Mouse (Mus musculus) limb, embryonic 10.5 days (tissue): ENCODE measurements around the gene Tmem205. TPM values are rescaled to one million over a fixed set of nuclear protein-coding genes. Genes with fewer than 3 reads are reported as not detected.

Source experiments
- DNase-seq: peaks from one replicate; pipeline ENCODE4 v3.0.0-alpha.2; 2017; ENCODE audit warnings: low spot score
- H3K27ac ChIP-seq: fragments of 300-500 bp; sonication (generic); 2 replicates; pipeline ENCODE4 v1.5.1; 2016; ENCODE audit warnings: mild to moderate bottlenecking
- H3K27me3 ChIP-seq: fragments of 300-500 bp; sonication (generic); 2 replicates; pipeline ENCODE4 v1.6.1; 2016; ENCODE audit warnings: low read depth, mild to moderate bottlenecking; ENCODE audit not compliant: poor library complexity, severe bottlenecking
- H3K36me3 ChIP-seq: fragments of 300-500 bp; sonication (generic); 2 replicates; pipeline ENCODE4 v1.6.1; 2016; ENCODE audit warnings: mild to moderate bottlenecking, moderate library complexity
- H3K4me1 ChIP-seq: fragments of 300-500 bp; sonication (generic); 2 replicates; pipeline ENCODE4 v1.6.1; 2016
- H3K4me3 ChIP-seq: fragments of 300-500 bp; sonication (generic); 2 replicates; pipeline ENCODE4 v1.5.1; 2016; ENCODE audit warnings: mild to moderate bottlenecking, moderate library complexity
- H3K9me3 ChIP-seq: fragments of 300-500 bp; sonication (generic); replicated peaks from 2 replicates; pipeline ENCODE4 v1.6.1; 2016; ENCODE audit warnings: mild to moderate bottlenecking
- WGBS: fragments of 180-500 bp; shearing (Covaris S2); methylation state at CpG from one replicate; pipeline ENCODE4 v1.1.7; 2016; 5-methylcytosine and 5-hydroxymethylcytosine counted together
- polyA plus RNA-seq: library from polyadenylated mRNA; unstranded; fragments of >200 nt; fragmentation: Nextera tagmentation; extraction: Ambion mirVana; gene quantifications from 2 replicates; pipeline ENCODE4 v1.2.1, GENCODE M21; 2016

Gene Tmem205
- polyA plus RNA-seq, 1 experiment from 2014 or later = 33.5 TPM

DNA sequence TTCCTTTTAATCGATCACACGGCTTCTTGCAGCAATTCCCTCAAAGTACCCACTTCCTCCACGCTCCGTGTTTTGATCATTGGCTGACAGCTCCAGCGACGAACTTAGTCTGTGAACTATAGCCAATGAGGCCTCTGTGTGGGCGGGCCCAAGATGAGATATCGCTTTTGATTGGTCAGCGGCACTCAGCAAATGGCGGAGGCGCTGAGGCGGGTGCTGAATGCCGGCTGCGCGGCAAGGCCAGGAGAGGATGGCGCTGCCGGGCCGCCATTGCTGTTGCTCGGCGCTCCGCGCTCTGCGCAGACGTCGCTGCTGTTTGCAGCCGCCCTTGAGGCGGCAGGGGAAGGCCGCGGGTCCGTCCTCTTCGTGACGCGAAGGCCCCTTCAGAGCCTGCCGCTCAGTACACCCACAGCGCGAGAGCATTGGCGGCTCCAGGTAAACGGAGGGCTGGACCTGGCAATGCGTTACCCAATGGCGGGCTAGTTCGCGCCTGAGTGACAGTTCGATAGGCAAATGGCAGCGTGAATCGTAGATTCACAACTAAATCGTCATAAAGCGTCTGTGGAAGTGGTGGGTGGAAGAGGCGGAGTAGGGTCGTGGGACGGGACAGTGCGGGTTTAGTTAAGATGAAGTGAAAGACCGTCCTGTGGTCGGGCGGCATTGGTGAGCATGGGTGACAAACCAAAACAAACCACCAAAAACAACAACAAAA lies 28.4 kb upstream of the Tmem205 start, which contains the start of gene Swsap1:
TSS of gene Swsap1 (plus strand) at position 186 of the 712 bp plus-strand sequence.
- Histone ChIP-seq H3K4me3 (peak within 1 kb of the TSS; percentile 79), H3K4me1 (peaks cover 25% of the 10 kb centered on the region), H3K27me3 (peaks cover 25% of the 10 kb centered on the region), H3K27ac (peak within 1 kb of the TSS; percentile 95), H3K9me3 (no peaks in the 10 kb centered on the region), H3K36me3 (peaks cover 16% of the 10 kb centered on the region)
- WGBS = under 1% methylated on average over 54 of the region's 54 CpGs
- DNase-seq = peak; percentile 93

DNA sequence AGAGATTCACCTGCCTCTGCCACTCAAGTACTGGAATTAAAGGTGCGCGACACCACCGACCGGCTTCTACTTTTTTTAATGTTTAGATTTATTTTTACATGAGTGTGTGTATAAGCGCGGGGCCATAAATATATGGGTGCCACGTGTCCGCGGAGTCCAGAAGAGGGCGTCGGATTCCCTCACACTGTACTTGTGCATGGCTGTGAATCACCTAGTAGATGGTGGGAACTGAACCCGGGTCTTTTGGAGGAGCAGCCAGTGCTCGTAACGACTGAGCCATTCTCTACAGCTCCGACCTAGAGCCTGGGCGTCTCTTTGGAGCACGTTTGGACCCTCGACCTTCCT lies 27.8 kb upstream of the Tmem205 start:
- DNase-seq = no peak
- 3% methylated on average over 18 of the region's 18 CpGs for WGBS
- Histone ChIP-seq H3K9me3 (no peaks in the 10 kb centered on the region), H3K4me3 (peak overlapping the region; percentile 79), H3K4me1 (peaks cover 19% of the 10 kb centered on the region), H3K36me3 (peaks cover 16% of the 10 kb centered on the region), H3K27me3 (peaks cover 20% of the 10 kb centered on the region), H3K27ac (peak overlapping the region; percentile 95)

DNA sequence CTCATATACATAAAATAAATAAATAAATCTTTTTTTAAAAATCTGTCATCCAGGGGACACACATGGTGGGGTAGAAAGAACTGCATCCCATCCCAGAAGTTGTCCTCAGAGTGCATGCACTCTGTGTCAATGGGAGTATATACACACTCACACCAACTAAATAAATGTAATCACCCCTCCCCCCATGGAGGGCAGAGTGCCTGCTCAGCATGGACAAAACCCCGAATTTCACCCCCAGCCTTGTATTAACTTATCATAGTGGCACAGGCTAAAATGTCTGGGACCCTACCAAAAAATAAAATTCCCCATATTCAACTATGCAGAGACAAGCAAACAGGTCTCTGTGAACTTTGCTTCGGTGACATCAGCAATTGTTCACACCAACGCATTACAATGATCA lies 27.3 kb upstream of the Tmem205 start:
- no peak for DNase-seq
- H3K27ac ChIP-seq = no peak overlapping the region
- no peaks in the 10 kb centered on the region for H3K9me3 ChIP-seq
- 82% methylated on average over 3 of the region's 3 CpGs for WGBS
- no peak overlapping the region for H3K4me3 ChIP-seq
- H3K4me1 ChIP-seq = peaks cover 15% of the 10 kb centered on the region
- H3K27me3 ChIP-seq = peaks cover 14% of the 10 kb centered on the region
- H3K36me3 ChIP-seq = peaks cover 16% of the 10 kb centered on the region

DNA sequence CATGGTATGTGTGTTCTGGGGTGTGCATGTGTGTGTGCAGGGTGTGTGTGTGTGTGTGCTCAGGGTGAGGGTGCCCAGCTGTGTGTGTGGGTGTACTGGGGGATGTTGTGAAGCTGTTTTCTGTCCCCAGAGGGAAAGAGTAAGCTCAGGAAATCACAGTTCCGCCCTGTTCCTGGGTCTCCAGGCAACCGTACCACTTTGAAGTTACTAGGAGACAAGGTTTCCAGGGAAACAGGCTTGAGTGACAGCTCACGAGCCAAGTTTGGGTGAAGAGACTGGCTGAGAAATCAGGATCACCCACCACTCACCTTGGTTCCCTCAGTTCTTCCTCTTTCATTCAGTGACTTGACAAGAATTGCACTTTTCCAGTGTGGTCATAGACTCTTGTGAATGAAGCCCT lies 26.2 kb upstream of the Tmem205 start:
- no peak overlapping the region for H3K4me3 ChIP-seq
- DNase-seq = no peak
- H3K27ac ChIP-seq = no peak overlapping the region
- H3K36me3 ChIP-seq = peaks cover 9% of the 10 kb centered on the region
- H3K9me3 ChIP-seq = no peaks in the 10 kb centered on the region
- WGBS = 11% methylated on average over 3 of the region's 3 CpGs
- peaks cover 11% of the 10 kb centered on the region for H3K4me1 ChIP-seq
- peaks cover 14% of the 10 kb centered on the region for H3K27me3 ChIP-seq

DNA sequence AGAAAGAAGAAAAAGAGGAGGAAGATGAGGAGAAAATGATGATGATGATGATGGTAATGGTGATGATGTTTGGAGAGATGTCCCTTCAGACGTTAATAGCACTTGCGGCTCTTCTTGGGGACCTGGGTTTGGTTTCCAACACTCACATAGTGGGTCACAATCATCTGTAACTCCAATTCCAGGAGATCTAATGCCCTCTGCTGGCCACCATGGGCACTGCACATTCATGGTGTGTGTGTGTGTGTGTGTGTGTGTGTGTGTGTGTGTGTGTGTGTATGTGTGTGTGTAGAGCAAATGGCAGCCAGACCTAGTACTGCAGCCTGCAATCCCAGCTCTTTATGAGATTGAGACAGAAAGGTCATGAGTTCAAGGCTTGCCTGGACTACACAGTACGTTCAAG lies 24.6 kb upstream of the Tmem205 start:
- no peak overlapping the region for H3K4me3 ChIP-seq
- 77% methylated on average over 3 of the region's 3 CpGs for WGBS
- H3K9me3 ChIP-seq = no peaks in the 10 kb centered on the region
- H3K36me3 ChIP-seq = no peaks in the 10 kb centered on the region
- H3K27ac ChIP-seq = no peak overlapping the region
- DNase-seq = no peak
- peaks cover 26% of the 10 kb centered on the region for H3K27me3 ChIP-seq
- H3K4me1 ChIP-seq = peaks cover 21% of the 10 kb centered on the region

DNA sequence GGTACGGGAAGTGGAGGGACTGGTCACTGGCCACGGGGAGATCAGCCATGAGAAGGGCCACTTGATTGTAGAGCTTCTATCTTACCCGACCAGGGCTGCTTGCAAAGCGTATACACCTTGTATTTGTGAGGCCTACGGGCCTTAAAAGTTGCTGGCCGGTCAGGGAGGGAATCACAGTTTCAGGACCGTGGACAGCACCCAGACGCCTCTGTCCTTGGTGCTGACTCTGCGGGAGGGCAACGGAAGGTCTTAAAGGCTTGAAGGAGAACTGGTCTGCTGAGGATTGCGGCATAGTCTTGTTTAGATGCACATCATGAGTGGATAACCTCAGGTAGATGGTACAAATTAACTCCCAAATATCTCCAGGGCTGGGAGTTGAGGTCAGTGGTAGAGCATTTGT lies 23.0 kb upstream of the Tmem205 start:
- Histone ChIP-seq H3K27ac (no peak overlapping the region), H3K4me3 (no peak overlapping the region), H3K27me3 (peaks cover 41% of the 10 kb centered on the region), H3K4me1 (peaks cover 15% of the 10 kb centered on the region), H3K9me3 (no peaks in the 10 kb centered on the region), H3K36me3 (no peaks in the 10 kb centered on the region)
- whole genome bisulfite sequencing = 18% methylated on average over 11 of the region's 11 CpGs
- peak; percentile 94 for DNase-seq

DNA sequence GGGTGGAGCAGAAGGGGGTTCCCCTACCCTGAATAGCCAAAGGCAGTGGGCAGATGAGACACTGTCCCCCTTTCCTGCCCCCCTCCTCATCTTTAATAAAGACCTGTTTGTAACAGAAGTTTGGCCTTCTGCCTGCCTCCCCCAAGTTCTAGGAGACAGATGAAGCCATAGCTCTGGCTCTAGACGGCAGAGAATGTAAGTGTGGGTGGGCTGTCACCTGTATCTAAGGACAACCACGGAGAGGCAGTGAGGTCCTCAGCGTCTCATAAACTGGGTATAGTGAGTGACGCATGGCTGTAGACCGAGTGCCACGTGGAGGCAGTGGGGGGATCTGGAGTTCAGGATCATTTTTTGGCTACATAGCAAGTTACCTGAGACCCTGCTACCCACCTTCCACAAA lies 21.4 kb upstream of the Tmem205 start:
- DNase-seq = no peak
- H3K9me3 ChIP-seq = no peaks in the 10 kb centered on the region
- peaks cover 17% of the 10 kb centered on the region for H3K4me1 ChIP-seq
- H3K27me3 ChIP-seq = peaks cover 56% of the 10 kb centered on the region
- H3K36me3 ChIP-seq = no peaks in the 10 kb centered on the region
- 67% methylated on average over 6 of the region's 6 CpGs for WGBS
- no peak overlapping the region for H3K4me3 ChIP-seq
- H3K27ac ChIP-seq = no peak overlapping the region

DNA sequence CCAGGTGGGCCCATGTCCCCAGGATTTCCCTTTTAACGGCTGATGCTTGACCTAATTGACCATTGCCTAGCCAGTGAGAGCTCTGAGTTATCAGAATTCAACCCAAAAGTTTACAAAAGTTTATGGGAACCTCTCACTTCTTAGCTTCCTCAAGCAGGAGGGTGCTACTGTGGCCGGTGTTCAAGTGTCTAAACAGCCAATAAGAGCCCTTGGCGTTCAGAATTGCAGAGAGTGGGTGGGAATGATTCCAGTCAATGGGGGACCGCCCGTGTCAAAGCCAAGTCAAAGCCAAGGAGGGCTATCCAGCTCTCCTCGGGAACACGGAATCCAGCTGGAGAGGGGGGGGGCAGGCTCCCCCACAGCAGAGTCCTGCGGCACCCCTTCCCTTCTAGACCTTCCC lies 20.8 kb upstream of the Tmem205 start:
- DNase-seq = no peak
- no peak overlapping the region; the same call in 1 of the 2 replicates for H3K4me3 ChIP-seq
- H3K9me3 ChIP-seq = no peaks in the 10 kb centered on the region
- H3K36me3 ChIP-seq = no peaks in the 10 kb centered on the region
- 53% methylated on average over 8 of the region's 8 CpGs for WGBS
- H3K27me3 ChIP-seq = peaks cover 63% of the 10 kb centered on the region
- peaks cover 15% of the 10 kb centered on the region for H3K4me1 ChIP-seq
- no peak overlapping the region for H3K27ac ChIP-seq

DNA sequence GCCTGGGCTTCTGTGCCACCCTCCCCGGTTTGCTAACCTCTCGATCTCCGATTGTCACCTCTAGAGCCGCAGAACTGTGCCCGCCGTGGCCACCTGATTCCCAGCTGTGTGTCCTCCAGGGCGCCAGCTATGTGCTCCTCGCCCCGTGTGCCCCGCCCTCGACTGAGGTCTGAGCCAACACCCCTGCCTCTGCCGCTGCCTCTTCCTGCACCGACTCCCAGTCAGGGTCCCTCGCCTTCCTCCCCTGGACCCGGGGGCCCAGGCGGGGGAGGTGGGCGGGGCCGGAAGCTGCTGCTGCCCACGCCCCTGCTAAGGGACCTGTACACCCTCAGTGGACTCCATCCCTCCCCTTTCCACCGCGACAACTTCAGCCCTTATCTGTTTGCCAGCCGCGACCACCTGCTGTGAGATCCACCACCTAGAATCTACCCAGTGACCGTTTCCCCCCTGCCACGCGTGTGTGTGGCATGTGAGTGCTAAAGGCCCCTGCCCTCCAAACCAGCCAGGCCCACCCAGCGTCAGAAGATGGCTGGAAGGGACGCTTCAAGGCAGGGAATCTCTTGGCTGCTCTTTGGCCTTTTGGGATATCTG lies 20.3 kb upstream of the Tmem205 start:
- 5% methylated on average over 28 of the region's 28 CpGs for WGBS

DNA sequence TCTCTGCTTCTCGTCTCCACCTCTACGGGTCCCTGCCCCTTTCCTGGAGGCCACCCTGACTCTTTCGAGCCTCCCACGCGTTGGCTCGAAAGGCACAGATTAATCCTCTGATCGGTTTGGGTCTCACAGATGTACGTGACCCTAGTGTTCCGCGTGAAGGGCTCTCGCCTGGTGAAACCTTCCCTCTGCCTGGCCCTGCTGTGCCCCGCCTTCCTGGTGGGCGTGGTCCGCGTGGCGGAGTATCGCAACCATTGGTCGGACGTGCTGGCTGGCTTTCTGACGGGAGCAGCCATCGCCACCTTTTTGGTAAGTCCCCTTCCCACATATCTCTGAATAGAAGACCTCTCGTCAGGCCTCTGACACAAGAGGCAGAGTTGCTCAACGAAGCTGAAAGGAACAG lies 16.9 kb upstream of the Tmem205 start:
- DNase-seq = peak; percentile 61
- Histone ChIP-seq H3K9me3 (no peaks in the 10 kb centered on the region), H3K36me3 (no peaks in the 10 kb centered on the region), H3K27me3 (peaks cover 61% of the 10 kb centered on the region), H3K4me1 (peaks cover 15% of the 10 kb centered on the region), H3K4me3 (no peak overlapping the region), H3K27ac (no peak overlapping the region)
- WGBS = 18% methylated on average over 23 of the region's 23 CpGs

More for the DNA sequence above, 20.3 kb upstream of the Tmem205 start:
- peaks cover 15% of the 10 kb centered on the region for H3K4me1 ChIP-seq
- peak overlapping the region; percentile 35 for H3K4me3 ChIP-seq
- DNase-seq = no peak
- H3K36me3 ChIP-seq = no peaks in the 10 kb centered on the region
- H3K27ac ChIP-seq = no peak overlapping the region
- H3K27me3 ChIP-seq = peaks cover 64% of the 10 kb centered on the region
- no peaks in the 10 kb centered on the region for H3K9me3 ChIP-seq

DNA sequence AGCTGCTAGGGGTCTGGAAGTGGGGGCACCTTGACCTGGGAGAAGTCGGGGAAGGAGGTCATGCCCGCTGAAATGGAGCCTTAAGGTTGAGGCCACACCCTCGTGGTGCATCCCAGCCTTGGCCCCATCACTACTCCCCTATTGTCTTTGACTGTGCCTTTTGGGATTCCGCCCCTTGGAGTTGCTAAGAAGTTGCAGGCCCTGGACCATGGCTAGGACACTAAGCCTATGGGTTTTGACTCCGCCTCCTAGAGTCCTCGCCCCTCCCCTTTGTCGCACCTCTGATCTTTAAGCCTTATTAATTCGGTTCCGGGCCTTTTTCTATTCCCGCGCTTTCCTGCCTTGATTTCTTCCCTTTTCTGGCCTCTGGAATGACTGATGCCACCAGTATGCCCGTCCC lies 16.3 kb upstream of the Tmem205 start:
- Histone ChIP-seq H3K4me3 (no peak overlapping the region), H3K4me1 (peaks cover 15% of the 10 kb centered on the region), H3K27me3 (peaks cover 55% of the 10 kb centered on the region), H3K27ac (no peak overlapping the region), H3K9me3 (no peaks in the 10 kb centered on the region), H3K36me3 (no peaks in the 10 kb centered on the region)
- 48% methylated on average over 12 of the region's 12 CpGs for WGBS
- DNase-seq = no peak

DNA sequence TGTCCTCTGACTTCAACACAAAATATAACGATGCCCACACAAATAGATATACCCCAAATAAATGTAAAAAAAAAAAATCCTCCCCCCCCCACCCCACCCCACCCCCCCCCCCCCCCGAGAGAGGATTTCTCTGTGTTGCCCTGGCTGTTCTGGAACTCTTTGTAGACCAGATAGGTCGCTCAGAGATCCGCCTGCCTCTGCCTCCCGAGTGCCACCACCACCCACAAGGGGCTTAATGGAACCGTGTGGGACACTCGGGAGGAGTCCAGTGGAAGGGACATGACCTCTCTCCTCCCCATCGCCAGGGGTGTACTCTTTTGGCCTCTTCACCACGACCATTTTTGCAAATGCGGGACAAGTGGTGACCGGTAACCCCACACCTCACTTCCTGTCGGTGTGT lies 15.7 kb upstream of the Tmem205 start:
- WGBS = 76% methylated on average over 12 of the region's 12 CpGs
- H3K36me3 ChIP-seq = no peaks in the 10 kb centered on the region
- no peak overlapping the region for H3K4me3 ChIP-seq
- H3K4me1 ChIP-seq = peaks cover 15% of the 10 kb centered on the region
- no peaks in the 10 kb centered on the region for H3K9me3 ChIP-seq
- DNase-seq = no peak
- H3K27ac ChIP-seq = no peak overlapping the region
- peaks cover 49% of the 10 kb centered on the region for H3K27me3 ChIP-seq

DNA sequence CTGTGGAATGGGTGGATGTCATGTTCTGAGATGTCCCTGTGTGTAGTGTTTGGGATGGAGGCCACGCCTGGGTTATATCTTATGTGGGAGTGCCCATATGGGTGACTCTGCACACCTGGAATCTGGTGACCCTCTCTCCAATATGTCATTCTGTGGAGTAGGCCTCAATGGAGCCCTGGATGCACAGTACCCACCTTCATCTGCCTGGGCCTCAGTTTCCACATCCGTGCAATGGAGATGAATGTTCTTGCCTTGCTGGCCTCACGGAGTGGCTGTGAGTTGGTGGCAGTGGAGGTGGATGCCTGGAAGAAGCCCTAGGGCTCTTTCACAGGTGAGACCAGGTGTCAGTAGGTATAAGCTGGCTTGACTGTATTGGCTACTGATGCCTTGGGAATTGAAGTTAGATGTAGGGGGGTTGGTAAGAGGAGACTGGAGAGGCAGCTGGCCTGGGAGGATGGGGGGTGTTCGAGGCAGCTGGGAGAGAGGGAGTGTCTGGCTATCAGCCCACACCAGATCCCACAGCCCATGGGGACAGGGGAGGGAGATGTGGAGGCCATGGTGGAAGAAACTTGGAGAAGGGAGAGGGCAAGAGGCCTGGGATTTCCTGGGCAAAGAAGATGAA lies 11.0 kb upstream of the Tmem205 start:
- H3K4me3 ChIP-seq = no peak overlapping the region
- no peak overlapping the region for H3K27ac ChIP-seq
- peaks cover 13% of the 10 kb centered on the region for H3K27me3 ChIP-seq
- H3K9me3 ChIP-seq = no peaks in the 10 kb centered on the region
- peaks cover 17% of the 10 kb centered on the region for H3K4me1 ChIP-seq
- H3K36me3 ChIP-seq = no peaks in the 10 kb centered on the region
- no peak for DNase-seq
- 86% methylated on average over 4 of the region's 4 CpGs for WGBS
